Mouse (Mus musculus): Measurements from ENCODE around the gene Nanos1. TPM values are rescaled to one million over a fixed set of nuclear protein-coding genes. Genes with fewer than 3 reads are reported as not detected.
A peak's percentile ranks its signal among the peaks of the same experiment; 100 is the strongest.

Gene Nanos1
- total RNA-seq (2021) = under 1 TPM; 0.29 to 0.41 TPM
- long read RNA-seq, experiment 1 = 0 reads
- long read RNA-seq, experiment 2 = 0 reads

- DNase-seq = peak; percentile 89
- intact Hi-C loops (cut with DNase I) = no loop called here
These were observed at the start of gene Nanos1 for GRCm38 (mm10) chr19:60755438-60756191. Nanos1 (plus strand) TSS chr19:60755987.

GRCm38 (mm10) chr19:60709193-60709900 is 46.4 kb upstream of the Nanos1 start:
- no peak for DNase-seq

GRCm38 (mm10) chr19:60710196-60710595 is 45.6 kb upstream of the Nanos1 start:
- no peak for DNase-seq
- intact Hi-C loops (cut with DNase I) = no loop called here

More at GRCm38 (mm10) chr19:60709193-60709900, 46.4 kb upstream of the Nanos1 start:
- intact Hi-C loops (cut with DNase I) = no loop called here

GRCm38 (mm10) chr19:60712577-60712976 is 43.2 kb upstream of the Nanos1 start:
- DNase-seq = no peak
- intact Hi-C loops (cut with DNase I) = no loop called here

- DNase-seq = no peak
- intact Hi-C loops (cut with DNase I) = no loop called here
These were observed 39.4 kb upstream of the Nanos1 start for GRCm38 (mm10) chr19:60716381-60716780.

GRCm38 (mm10) chr19:60730281-60730852 is 25.4 kb upstream of the Nanos1 start:
- intact Hi-C loops (cut with DNase I) = no loop called here
- peak; percentile 16 to 27 for DNase-seq

- intact Hi-C loops (cut with DNase I) = no loop called here
These were observed 24.5 kb upstream of the Nanos1 start for GRCm38 (mm10) chr19:60731299-60731698.

GRCm38 (mm10) chr19:60731966-60732365 is 23.8 kb upstream of the Nanos1 start:
- intact Hi-C loops (cut with DNase I) = no loop called here

More at GRCm38 (mm10) chr19:60731299-60731698, 24.5 kb upstream of the Nanos1 start:
- DNase-seq = no peak

GRCm38 (mm10) chr19:60740560-60740959 is 15.2 kb upstream of the Nanos1 start:
- no peak for DNase-seq
- intact Hi-C loops (cut with DNase I) = no loop called here

More at GRCm38 (mm10) chr19:60731966-60732365, 23.8 kb upstream of the Nanos1 start:
- no peak for DNase-seq

- no peak for DNase-seq
- intact Hi-C loops (cut with DNase I) = no loop called here
These were observed 11.8 kb upstream of the Nanos1 start for GRCm38 (mm10) chr19:60743767-60744547.

- intact Hi-C loops (cut with DNase I) = no loop called here
- no peak for DNase-seq
These were observed 8.0 kb upstream of the Nanos1 start for GRCm38 (mm10) chr19:60747801-60748200.

- intact Hi-C loops (cut with DNase I) = no loop called here
- peak; percentile 31 to 42 for DNase-seq
These were observed 658 bp downstream of the Nanos1 start for GRCm38 (mm10) chr19:60756192-60757098.

GRCm38 (mm10) chr19:60757099-60757785 is 1.5 kb downstream of the Nanos1 start:
- no peak for DNase-seq
- intact Hi-C loops (cut with DNase I) = no loop called here

GRCm38 (mm10) chr19:60758896-60759835 is 3.4 kb downstream of the Nanos1 start:
- no peak for DNase-seq
- intact Hi-C loops (cut with DNase I) = no loop called here

GRCm38 (mm10) chr19:60773366-60773765 is 17.6 kb downstream of the Nanos1 start:
- no peak for DNase-seq
- intact Hi-C loops (cut with DNase I) = no loop called here

GRCm38 (mm10) chr19:60782034-60782433 is 26.2 kb downstream of the Nanos1 start:
- intact Hi-C loops (cut with DNase I) = no loop called here
- no peak for DNase-seq

- intact Hi-C loops (cut with DNase I) = no loop called here
- no peak for DNase-seq
These were observed 28.9 kb downstream of the Nanos1 start for GRCm38 (mm10) chr19:60784712-60785111.

Data from heart, postnatal 14 days (tissue).